Mouse (Mus musculus) forebrain, embryonic 15.5 days (tissue): ENCODE results near the gene Zcchc2. TPM values are rescaled to one million over a fixed set of nuclear protein-coding genes. Genes with fewer than 3 reads are reported as not detected.

ENCODE experiments used
- polyA plus RNA-seq: library from polyadenylated mRNA; unstranded; fragments of >200 nt; fragmentation: Nextera tagmentation; extraction: Ambion mirVana; gene quantifications from 2 replicates; pipeline ENCODE4 v1.2.1, GENCODE M21; 2015

Zcchc2 gene
- polyA plus RNA-seq, 1 experiment from 2014 or later, result 1.6 TPM

Other genes starting within 250 kb of the Zcchc2 start
- gene Tnfrsf11a, start 209.7 kb upstream of the Zcchc2 start, polyA plus RNA-seq, result 0.37 and 0.38 TPM in 2 replicates
- gene Phlpp1, start 181.3 kb downstream of the Zcchc2 start, polyA plus RNA-seq, result 8.0 and 8.2 TPM in 2 replicates